Mouse (Mus musculus): ENCODE results near the gene Arsg. TPM values are rescaled to one million over a fixed set of nuclear protein-coding genes. Genes with fewer than 3 reads are reported as not detected.
A peak's percentile ranks its signal among the peaks of the same experiment; 100 is the strongest.

Arsg gene
- total and polyA plus RNA-seq, 2 experiments from 2014 or later: 4.3 TPM

DNA sequence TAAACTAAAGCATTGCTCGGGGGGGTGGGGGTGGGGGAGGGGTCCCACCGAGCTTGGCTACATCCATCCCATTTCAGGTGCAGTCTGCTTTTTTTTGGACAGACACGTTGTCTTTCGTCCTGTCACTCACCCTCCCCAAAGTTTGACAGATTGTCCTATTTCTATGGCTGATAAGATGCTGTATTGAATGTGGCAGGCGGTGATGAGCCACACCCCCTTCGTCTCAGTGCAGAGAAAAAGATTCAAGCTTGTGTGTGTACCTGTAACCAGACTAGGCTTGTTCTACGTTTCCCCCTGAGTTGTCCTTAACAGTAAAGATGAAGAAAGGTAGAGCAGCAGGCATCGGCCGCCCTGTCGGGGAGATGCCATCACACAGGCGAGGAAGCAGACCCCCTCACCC is 22.0 kb upstream of the Arsg start:
- no peak overlapping the region for H3K9ac ChIP-seq (replicated peaks; ENCODE audit: low read depth, low read length)
- ATAC-seq (ENCODE audit: insufficient read depth, low read depth): no peak
- H3K9me3 ChIP-seq (replicated peaks; ENCODE audit: control insufficient read depth, low read length): no peaks in the 10 kb centered on the region
- H3K27ac ChIP-seq (ENCODE audit: low read depth): no peak overlapping the region
- no peak for DNase-seq (ENCODE audit: low spot score)
- H3K4me3 ChIP-seq (ENCODE audit: low read depth, low read length): no peak overlapping the region
- H3K4me2 ChIP-seq (ENCODE audit: low read depth, low read length): no peak overlapping the region
- no peaks in the 10 kb centered on the region for H3K27me3 ChIP-seq (ENCODE audit: control insufficient read depth, insufficient read depth, low read length)
- TF ChIP-seq EP300 (IDR thresholded peaks at IDR 0.05; ENCODE audit: low read depth) (no peak), CTCF (IDR thresholded peaks at IDR 0.05; ENCODE audit: low read depth) (no peak)
- no peaks in the 10 kb centered on the region for H3K4me1 ChIP-seq (ENCODE audit: control insufficient read depth, insufficient read depth)
- peaks cover 32% of the 10 kb centered on the region for H3K36me3 ChIP-seq (replicated peaks; ENCODE audit: control insufficient read depth, insufficient read depth, low read length)
- whole genome bisulfite sequencing: 84% methylated on average over 11 of the region's 11 CpGs

DNA sequence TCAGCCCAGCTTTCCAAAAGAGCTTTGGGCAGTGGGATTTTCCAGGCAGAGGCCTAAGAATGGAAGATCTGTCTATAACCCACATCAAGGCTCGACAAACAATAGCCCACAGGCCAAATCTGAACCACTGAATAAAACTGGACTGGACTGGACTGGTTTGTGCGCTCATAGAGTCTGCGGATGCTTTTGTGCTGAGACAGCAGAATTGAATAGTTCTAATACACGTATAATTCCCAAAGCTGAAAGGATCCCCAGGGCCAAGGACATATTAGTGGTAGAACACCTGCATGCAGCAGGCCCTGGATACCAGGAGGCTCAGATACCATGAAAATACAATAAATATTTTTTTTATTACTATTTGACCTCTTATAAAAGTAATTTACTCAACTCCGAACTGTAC is 16.9 kb upstream of the Arsg start:
- DNase-seq (ENCODE audit: low spot score) (no peak), ATAC-seq (ENCODE audit: insufficient read depth, low read depth) (no peak)
- Histone ChIP-seq H3K27me3 (ENCODE audit: control insufficient read depth, insufficient read depth, low read length) (no peaks in the 10 kb centered on the region), H3K27ac (ENCODE audit: low read depth) (no peak overlapping the region), H3K9ac (replicated peaks; ENCODE audit: low read depth, low read length) (no peak overlapping the region), H3K4me2 (ENCODE audit: low read depth, low read length) (no peak overlapping the region), H3K36me3 (replicated peaks; ENCODE audit: control insufficient read depth, insufficient read depth, low read length) (peaks cover 49% of the 10 kb centered on the region), H3K9me3 (replicated peaks; ENCODE audit: control insufficient read depth, low read length) (no peaks in the 10 kb centered on the region), H3K4me1 (ENCODE audit: control insufficient read depth, insufficient read depth) (no peaks in the 10 kb centered on the region), H3K4me3 (ENCODE audit: low read depth, low read length) (no peak overlapping the region)
- WGBS: 93% methylated on average over 5 of the region's 5 CpGs
- TF ChIP-seq EP300 (IDR thresholded peaks at IDR 0.05; ENCODE audit: low read depth): no peak
- no peak for TF ChIP-seq CTCF (IDR thresholded peaks at IDR 0.05; ENCODE audit: low read depth)

DNA sequence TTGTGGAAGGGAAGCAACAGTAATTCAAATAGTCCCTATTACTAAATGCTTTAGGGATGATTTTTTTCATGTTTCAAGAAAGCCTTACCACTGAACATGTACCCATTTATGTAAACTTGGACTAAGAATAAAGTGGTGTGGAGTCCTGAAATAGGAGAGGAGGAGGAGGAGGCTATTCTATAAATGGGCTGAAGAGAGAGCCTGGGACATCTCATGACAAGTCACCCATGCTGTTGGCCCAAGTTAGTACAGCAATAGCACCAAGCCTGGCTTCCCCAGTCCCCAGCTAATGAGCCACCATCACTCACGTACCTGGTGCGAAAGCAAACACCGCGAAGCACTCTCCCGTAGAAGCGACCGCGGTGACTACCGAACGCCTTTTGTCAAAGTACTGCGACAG is 15.0 kb upstream of the Arsg start:
- H3K9ac ChIP-seq (replicated peaks; ENCODE audit: low read depth, low read length): no peak overlapping the region
- H3K4me1 ChIP-seq (ENCODE audit: control insufficient read depth, insufficient read depth): no peaks in the 10 kb centered on the region
- 96% methylated on average over 11 of the region's 11 CpGs for WGBS
- no peak overlapping the region for H3K4me2 ChIP-seq (ENCODE audit: low read depth, low read length)
- H3K36me3 ChIP-seq (replicated peaks; ENCODE audit: control insufficient read depth, insufficient read depth, low read length): peaks cover 38% of the 10 kb centered on the region
- no peak for TF ChIP-seq EP300 (IDR thresholded peaks at IDR 0.05; ENCODE audit: low read depth)
- no peak for TF ChIP-seq CTCF (IDR thresholded peaks at IDR 0.05; ENCODE audit: low read depth)
- no peaks in the 10 kb centered on the region for H3K27me3 ChIP-seq (ENCODE audit: control insufficient read depth, insufficient read depth, low read length)
- no peaks in the 10 kb centered on the region for H3K9me3 ChIP-seq (replicated peaks; ENCODE audit: control insufficient read depth, low read length)
- H3K27ac ChIP-seq (ENCODE audit: low read depth): no peak overlapping the region
- no peak overlapping the region for H3K4me3 ChIP-seq (ENCODE audit: low read depth, low read length)
- no peak for ATAC-seq (ENCODE audit: insufficient read depth, low read depth)
- DNase-seq (ENCODE audit: low spot score): no peak

GRCm38 (mm10) chr11:109460586-109460985 is 12.6 kb upstream of the Arsg start:
- Histone ChIP-seq H3K27ac (ENCODE audit: low read depth) (peak overlapping the region; percentile 59), H3K27me3 (ENCODE audit: control insufficient read depth, insufficient read depth, low read length) (no peaks in the 10 kb centered on the region), H3K4me2 (ENCODE audit: low read depth, low read length) (no peak overlapping the region), H3K4me1 (ENCODE audit: control insufficient read depth, insufficient read depth) (no peaks in the 10 kb centered on the region), H3K36me3 (replicated peaks; ENCODE audit: control insufficient read depth, insufficient read depth, low read length) (peaks cover 21% of the 10 kb centered on the region; the same call in 1 of the 2 replicates), H3K4me3 (ENCODE audit: low read depth, low read length) (no peak overlapping the region), H3K9me3 (replicated peaks; ENCODE audit: control insufficient read depth, low read length) (no peaks in the 10 kb centered on the region), H3K9ac (replicated peaks; ENCODE audit: low read depth, low read length) (no peak overlapping the region)
- ATAC-seq (ENCODE audit: insufficient read depth, low read depth): peak; percentile 99
- TF ChIP-seq EP300 (IDR thresholded peaks at IDR 0.05; ENCODE audit: low read depth) (no peak), CTCF (IDR thresholded peaks at IDR 0.05; ENCODE audit: low read depth) (no peak)
- 9% methylated on average over 5 of the region's 5 CpGs for WGBS
- peak; percentile 92 for DNase-seq (ENCODE audit: low spot score)

DNA sequence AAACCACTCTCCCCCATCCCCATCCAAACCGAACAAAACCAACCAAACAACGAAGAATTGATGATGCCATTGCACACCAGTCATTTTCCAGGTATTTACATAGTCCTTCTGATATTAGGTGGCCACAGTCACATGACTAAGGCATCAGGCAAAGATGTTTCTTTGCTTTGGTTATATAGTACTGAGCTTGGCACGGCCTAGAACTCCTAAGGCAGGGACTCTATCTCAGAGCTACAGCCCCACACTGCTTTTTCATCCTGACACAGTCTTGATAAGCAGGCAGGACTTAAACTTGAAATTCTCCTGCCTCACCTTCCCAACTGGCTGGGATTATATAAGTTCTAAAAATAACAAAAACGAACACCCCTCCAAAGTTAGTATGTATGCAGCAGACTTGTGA is 8.1 kb upstream of the Arsg start:
- TF ChIP-seq CTCF (IDR thresholded peaks at IDR 0.05; ENCODE audit: low read depth) (no peak), EP300 (IDR thresholded peaks at IDR 0.05; ENCODE audit: low read depth) (no peak)
- Histone ChIP-seq H3K9ac (replicated peaks; ENCODE audit: low read depth, low read length) (no peak overlapping the region), H3K9me3 (replicated peaks; ENCODE audit: control insufficient read depth, low read length) (no peaks in the 10 kb centered on the region), H3K4me3 (ENCODE audit: low read depth, low read length) (no peak overlapping the region), H3K27ac (ENCODE audit: low read depth) (no peak overlapping the region), H3K27me3 (ENCODE audit: control insufficient read depth, insufficient read depth, low read length) (no peaks in the 10 kb centered on the region), H3K4me2 (ENCODE audit: low read depth, low read length) (no peak overlapping the region), H3K36me3 (replicated peaks; ENCODE audit: control insufficient read depth, insufficient read depth, low read length) (0 out of 2 replicates have a peak, but pooled peaks cover 3% of the 10 kb centered on the region), H3K4me1 (ENCODE audit: control insufficient read depth, insufficient read depth) (no peaks in the 10 kb centered on the region)
- DNase-seq (ENCODE audit: low spot score) (no peak), ATAC-seq (ENCODE audit: insufficient read depth, low read depth) (no peak)
- 83% methylated on average over 4 of the region's 4 CpGs for WGBS

DNA sequence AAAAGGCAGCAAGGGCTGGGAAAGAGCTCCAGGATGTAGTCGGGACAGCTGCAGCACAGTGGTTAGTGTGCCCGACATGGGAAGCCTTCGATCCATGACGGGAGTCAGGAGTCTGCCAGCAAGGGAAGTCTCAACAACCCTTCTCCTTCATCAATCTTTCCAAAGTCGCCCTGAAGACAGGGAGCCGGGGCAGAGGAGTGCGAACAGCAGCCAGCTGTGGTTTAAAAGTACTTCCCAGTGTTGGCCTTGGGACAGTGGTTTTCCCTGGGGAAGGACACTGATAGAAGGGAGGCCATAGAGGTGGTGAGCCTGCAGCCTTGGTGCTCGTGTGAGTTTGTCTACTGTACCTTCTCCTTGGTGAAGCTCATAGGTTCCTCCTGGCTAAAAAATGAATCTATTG is 6.2 kb upstream of the Arsg start:
- Histone ChIP-seq H3K4me2 (ENCODE audit: low read depth, low read length) (no peak overlapping the region), H3K9me3 (replicated peaks; ENCODE audit: control insufficient read depth, low read length) (no peaks in the 10 kb centered on the region), H3K27ac (ENCODE audit: low read depth) (no peak overlapping the region), H3K4me3 (ENCODE audit: low read depth, low read length) (no peak overlapping the region), H3K36me3 (replicated peaks; ENCODE audit: control insufficient read depth, insufficient read depth, low read length) (0 out of 2 replicates have a peak, but pooled peaks cover 3% of the 10 kb centered on the region), H3K27me3 (ENCODE audit: control insufficient read depth, insufficient read depth, low read length) (no peaks in the 10 kb centered on the region), H3K9ac (replicated peaks; ENCODE audit: low read depth, low read length) (no peak overlapping the region), H3K4me1 (ENCODE audit: control insufficient read depth, insufficient read depth) (no peaks in the 10 kb centered on the region)
- DNase-seq (ENCODE audit: low spot score): no peak
- WGBS: 59% methylated on average over 8 of the region's 8 CpGs
- no peak for ATAC-seq (ENCODE audit: insufficient read depth, low read depth)
- no peak for TF ChIP-seq EP300 (IDR thresholded peaks at IDR 0.05; ENCODE audit: low read depth)
- no peak for TF ChIP-seq CTCF (IDR thresholded peaks at IDR 0.05; ENCODE audit: low read depth)
